Mouse (Mus musculus) yolk sac, embryonic 10.5 days (tissue): ENCODE measurements around the gene Crb2.

Experiments
- DNase-seq: peaks from one replicate; pipeline ENCODE4 v3.0.0-alpha.2; 2017; ENCODE audit warnings: low spot score

Gene Crb2

GRCm38 (mm10) chr2:37801687-37802086, 25.6 kb downstream of the Crb2 start:
- DNase-seq, result no peak

GRCm38 (mm10) chr2:37802610-37803212, 26.7 kb downstream of the Crb2 start:
- DNase-seq, result peak; percentile 64

DNA sequence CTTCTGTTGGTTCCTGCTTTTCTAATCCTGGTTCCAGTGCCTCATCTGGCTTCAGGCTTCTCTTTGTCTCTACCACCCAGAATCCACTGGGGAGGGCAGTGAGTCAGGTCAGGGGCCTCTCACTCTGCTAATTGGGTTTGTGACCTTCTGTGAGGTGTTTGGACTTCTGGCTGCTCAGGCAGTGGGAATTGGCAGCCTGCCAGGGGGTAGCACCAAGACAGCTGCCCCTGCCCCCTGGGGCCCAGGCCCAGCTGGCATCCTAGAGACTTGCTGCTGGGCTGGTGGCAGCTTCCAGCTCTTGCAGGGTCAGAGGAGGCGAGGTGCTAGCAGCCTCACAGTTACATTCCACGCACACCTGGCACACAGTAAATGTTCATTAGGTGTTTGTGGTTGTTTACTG, 35.6 kb downstream of the Crb2 start:
- DNase-seq, result no peak

DNA sequence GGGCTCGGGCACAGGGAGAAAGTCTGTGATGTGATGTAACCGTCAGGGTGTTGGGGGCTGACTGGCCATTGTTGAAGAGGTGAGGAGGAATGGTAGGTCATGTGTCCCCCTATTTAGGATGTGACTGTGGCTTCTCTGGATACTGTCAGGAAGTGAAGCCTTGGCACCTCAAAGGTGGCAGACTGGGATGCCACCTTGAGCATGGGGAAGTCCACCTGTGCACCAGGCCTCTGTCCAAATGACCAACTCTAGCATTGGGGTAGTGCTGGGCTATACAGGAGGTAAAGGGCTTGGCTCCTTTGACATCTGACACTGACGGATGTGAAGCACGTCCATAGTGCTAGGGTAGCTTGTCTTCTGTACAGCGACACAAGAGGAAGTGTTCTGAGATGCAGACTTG, 36.4 kb downstream of the Crb2 start:
- DNase-seq, result no peak

DNA sequence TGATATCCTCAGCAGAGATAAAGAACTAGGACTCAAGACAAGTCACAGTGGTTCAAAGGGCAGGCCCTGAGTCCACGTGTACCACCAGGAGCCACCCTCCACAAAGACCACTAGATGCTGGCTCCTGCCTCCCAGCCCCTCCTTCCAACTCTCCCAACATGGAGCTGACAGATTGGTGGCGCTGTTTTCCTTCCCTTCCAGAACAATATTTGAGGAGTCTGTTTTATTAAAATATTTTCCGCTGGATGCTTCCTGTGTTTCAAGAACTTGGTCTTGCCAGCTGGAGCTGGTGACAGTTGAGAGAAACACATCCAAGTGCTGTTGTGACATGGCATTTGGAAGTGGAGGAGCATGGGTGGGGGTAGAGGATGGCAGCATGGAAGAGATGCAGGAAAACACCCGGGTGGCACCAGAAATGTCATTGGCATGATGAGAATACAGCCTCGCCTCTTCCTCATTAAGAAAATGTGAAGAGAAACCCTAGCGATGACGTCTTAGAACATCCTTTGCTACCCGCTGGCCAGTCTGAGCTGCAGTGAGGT, 38.8 kb downstream of the Crb2 start:
- no peak for DNase-seq

GRCm38 (mm10) chr2:37815676-37816075, 39.6 kb downstream of the Crb2 start:
- peak; percentile 66 for DNase-seq

DNA sequence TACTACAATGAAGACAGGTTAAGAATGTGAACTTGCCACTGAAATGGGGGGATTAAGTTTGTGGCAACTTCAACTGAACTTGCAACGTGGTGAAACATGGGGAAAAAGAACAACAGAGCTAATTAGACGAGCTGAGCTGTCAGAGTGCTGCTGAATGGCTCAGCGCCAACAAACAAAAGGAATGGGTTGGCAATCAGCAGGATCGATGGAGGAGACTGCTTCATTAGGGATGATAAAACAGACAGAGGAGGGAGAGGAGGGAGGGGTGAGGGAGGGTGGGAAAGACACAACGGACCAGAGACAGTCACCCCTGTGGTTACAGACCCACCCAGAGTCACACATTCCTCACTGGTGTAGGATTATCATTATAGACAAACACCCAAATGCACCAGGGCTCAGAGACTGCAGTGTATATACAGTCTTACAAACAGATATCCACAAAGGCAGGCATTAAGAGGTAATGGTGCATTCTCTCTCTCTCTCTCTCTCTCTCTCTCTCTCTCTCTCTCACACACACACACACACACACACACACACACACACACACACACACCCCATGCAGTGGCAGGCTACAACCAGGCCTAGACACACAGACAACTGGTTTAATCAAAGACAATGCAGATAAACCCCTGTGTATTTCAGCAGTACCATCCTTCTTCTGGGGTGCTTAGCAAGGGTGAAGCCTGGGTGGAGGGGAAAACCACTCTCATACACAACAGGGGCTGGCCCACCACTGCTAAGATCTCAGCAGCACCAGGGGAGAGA, 42.9 kb downstream of the Crb2 start:
- DNase-seq, result no peak

GRCm38 (mm10) chr2:37819526-37820152, 43.6 kb downstream of the Crb2 start:
- no peak for DNase-seq

GRCm38 (mm10) chr2:37822122-37822521, 46.1 kb downstream of the Crb2 start:
- no peak for DNase-seq

- DNase-seq, result no peak
Measured at GRCm38 (mm10) chr2:37823826-37824225, 47.8 kb downstream of the Crb2 start.

DNA sequence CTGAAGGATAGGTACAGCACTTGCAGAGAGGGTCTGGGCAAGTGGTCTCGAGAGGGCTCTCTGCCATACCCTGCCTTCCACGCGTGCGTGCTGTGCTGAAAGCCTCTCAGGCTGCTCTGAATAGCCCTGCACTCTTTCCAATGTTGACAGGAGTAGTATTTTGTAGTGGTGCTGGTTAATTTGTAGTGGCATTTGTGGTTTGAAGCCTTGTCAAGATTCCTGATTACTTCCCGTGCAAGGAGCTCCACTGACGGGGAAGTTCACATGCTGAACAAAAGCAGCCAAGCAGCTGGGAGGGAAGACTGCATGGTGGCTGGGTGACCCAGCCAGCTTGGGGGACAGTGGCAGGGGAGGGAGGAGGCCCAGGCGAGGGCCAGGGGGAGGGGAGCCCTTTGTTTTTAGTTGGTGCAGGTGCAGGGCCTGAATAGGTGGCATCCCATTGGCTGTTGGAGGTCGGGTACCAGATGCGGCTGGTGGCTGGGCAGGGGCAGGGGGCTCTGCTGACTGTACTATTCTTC, 53.8 kb downstream of the Crb2 start:
- DNase-seq, result no peak

- DNase-seq, result no peak
Measured at GRCm38 (mm10) chr2:37832253-37832652, 56.2 kb downstream of the Crb2 start.

DNA sequence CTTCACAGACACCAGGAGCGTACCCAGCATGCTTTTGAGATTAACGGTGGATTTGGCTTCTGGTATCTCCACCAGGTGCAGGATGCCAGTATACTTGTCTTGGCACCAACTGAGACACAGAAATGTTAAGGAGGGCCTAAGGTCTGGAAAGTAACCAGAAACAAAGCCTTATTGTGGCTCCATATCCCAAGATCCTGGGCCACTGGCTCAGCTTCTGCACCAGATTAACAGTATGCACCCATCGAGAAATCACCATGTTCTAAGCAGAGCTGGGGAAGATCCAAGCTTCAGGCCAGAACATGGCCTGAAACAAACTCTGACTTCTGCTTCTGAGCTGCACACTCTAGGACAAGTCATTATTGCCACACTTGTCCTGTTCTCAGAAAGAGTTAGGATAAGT, 60.9 kb downstream of the Crb2 start:
- DNase-seq, result no peak

DNA sequence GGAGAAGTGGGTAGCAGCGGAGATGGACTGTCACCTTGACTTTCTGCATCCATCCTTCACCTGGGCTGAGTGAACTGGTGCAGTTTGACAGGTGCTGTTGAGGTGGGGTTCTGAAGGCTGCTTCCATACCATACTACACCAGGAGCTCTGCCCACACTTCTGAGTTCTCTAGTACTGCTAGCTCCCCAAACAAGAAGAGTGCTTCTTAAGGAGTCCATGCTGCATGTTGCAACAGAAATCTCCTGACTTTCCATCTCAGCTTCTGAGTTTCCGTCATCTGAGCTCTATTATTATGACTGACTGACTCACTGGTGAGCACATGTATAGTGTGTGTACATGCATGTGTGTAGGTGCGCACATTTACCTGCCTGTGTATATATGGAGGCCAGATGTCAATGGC, 61.5 kb downstream of the Crb2 start:
- DNase-seq, result no peak

DNA sequence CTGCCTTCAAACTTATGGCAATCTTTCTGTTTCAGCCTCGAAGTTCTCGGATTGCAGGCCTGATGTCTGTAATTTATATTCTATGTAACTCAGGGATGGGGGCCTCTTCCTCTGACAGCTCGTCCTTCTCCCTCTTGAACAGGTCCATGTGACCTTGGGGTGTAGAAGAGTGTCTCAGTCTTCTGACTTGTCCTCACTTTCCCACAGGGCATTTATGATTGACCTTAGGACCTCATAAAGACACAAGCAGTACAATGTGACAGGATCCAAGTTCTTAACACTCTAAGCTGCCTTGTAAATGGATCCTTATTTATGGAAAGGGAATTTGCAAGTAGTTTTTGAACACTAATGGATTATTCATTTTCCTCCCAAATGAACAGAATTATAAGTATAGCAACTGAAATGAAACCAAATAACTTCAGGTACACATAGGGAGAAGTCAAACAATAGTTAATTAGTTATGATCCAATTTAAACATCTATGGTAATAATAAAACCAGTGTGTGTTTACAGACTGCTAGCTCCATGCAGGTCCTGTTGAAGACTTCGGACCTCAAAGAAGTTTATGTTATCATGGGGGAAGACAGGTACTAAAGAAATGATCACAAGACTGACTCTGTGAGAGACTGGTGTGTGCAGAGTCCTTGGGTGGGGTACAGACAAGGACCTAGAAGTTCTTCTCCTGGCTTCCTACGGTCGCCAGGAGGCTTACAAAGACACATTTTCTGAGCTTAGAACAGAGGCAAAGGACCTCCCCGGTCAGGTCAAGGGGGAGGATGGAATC, 62.3 kb downstream of the Crb2 start:
- DNase-seq, result no peak

DNA sequence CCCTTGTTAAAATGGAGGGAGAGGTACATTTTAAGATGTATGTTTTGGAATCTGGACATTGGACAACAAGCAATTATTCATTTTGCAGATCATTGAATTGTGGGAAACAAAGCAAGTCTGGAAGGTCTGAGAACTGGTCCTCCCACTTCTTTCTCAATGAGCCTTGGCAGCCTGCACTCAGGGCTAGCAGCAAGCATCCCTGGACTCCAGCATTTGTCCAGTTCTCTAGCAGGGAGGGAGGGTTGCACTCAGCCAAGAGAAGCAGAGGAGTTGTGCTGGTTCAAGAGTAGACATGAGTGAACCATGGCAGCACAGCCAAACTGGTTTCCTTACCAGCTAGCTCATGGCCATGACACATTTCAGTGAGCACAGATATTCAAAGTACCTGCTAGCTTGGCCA, 63.9 kb downstream of the Crb2 start:
- DNase-seq, result no peak

DNA sequence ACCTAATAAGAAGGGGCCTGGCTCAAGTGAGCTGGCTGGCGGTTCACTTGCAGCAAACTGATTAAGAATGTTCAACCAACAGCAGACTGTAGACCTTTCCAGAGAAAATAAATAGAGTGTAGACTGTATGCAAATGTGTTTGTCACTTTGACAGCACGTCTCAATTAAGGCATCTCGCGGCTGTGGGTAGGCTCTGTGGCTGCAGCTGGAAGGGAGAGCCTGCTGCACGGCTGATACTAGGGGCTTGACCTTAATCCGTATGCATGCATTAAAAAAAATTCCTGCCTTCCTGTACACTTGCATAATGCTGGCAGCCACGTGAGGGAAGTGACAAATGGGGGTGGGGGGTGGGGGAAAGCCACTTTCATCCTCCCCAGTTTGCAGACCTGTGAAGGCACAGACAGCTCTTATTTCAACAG, 66.1 kb downstream of the Crb2 start:
- DNase-seq, result peak; percentile 7

GRCm38 (mm10) chr2:37842719-37843118, 66.7 kb downstream of the Crb2 start:
- DNase-seq, result no peak
